Mouse (Mus musculus): ENCODE measurements around the gene Ostm1.

DNA sequence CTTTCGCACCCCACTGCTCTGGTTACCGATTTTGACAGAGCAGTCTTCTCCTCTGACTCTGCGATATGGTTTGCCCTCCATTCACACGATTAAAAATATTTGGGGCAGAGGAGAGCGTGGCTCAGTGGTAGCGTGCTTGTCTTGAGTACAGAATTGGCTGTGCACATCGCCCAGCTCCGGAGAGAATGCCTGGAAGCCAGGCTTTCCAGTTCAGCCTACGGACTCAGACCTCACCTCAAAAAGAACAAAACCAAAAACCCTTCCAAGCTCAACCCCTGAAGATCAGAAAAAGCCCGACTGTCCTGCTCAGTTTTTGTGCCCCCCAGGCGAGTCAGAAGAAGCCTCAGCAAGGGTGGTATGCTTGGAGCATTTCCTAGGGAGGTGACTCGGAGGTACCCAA, 29.5 kb downstream of the Ostm1 start:
- no peak for TF ChIP-seq GATA1 (IDR thresholded peaks at IDR 0.05; ENCODE audit: low read length)
- no peak for TF ChIP-seq TAL1 (IDR thresholded peaks at IDR 0.05; ENCODE audit: low read length)
